Mouse (Mus musculus): ENCODE data around the gene Lgals12. TPM values are rescaled to one million over a fixed set of nuclear protein-coding genes. Genes with fewer than 3 reads are reported as not detected.
A peak's percentile ranks its signal among the peaks of the same experiment; 100 is the strongest.

Gene Lgals12
- polyA plus RNA-seq, 1 experiment from 2014 or later = 2.2 TPM

DNA sequence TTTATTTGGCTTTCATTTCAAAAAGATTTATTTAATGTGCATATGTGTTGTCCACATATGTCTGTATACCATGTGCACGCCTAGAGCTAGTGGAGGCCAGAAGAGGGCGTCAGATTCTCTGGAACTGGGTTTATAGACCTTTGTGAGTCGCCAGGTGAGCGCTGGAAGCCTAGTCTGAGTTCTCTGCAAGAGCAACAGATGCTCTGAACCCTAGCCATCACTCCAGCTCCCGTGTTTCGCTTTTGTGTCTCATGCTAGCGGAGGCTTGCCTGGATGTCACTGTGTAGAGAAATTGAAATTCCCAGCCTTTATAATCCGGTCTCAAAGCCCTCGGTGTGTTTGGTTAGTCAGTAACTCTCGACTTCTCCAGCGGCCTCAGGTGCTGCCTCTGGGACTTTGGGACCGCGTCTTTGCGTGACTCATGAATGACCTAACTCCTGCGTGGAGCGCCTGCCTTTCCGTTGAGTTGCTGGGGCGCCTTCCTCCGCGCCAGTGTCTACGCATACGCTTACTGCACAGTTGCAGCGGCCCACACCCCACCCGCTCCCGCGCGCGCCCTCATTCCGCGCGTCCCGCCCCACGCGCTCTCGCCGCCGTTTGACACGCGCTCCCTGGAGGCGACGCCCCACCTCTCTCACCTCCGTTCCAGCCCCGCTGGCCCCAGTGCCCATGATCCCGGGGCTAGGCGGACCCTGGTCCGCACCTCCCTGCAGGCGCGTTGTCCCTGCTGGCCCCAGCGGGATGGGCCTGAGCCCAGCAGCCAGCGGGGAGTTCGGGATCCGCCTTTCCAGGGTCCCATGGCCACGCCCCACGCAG, 5.2 kb upstream of the Lgals12 start, which contains the start of gene Hrasls5:
TSS of gene Hrasls5 (plus strand) at position 600 of the 816 bp plus-strand sequence.
- 3% methylated on average over 54 of the region's 54 CpGs for WGBS
- H3K9me3 ChIP-seq (ENCODE audit: control insufficient read depth, low read length) = no peaks in the 10 kb centered on the region
- no peaks in the 10 kb centered on the region for H3K36me3 ChIP-seq (ENCODE audit: control insufficient read depth, insufficient read depth, low read length)
- H3K27me3 ChIP-seq (ENCODE audit: control insufficient read depth, insufficient read depth, low read depth, low read length) = no peaks in the 10 kb centered on the region
- H3K4me3 ChIP-seq (ENCODE audit: low read length) = peak within 1 kb of the TSS; percentile 54
- peak within 1 kb of the TSS; percentile 83 for H3K4me2 ChIP-seq (ENCODE audit: low read depth, low read length)
- ATAC-seq (ENCODE audit: low read depth) = peak; percentile 42
- peak within 1 kb of the TSS; percentile 65 for H3K9ac ChIP-seq (ENCODE audit: low read length)
- H3K27ac ChIP-seq (ENCODE audit: low read length) = no peak within 1 kb of the TSS
- peaks cover 23% of the 10 kb centered on the region for H3K4me1 ChIP-seq (replicated peaks; ENCODE audit: control insufficient read depth, insufficient read depth, low read length)

DNA sequence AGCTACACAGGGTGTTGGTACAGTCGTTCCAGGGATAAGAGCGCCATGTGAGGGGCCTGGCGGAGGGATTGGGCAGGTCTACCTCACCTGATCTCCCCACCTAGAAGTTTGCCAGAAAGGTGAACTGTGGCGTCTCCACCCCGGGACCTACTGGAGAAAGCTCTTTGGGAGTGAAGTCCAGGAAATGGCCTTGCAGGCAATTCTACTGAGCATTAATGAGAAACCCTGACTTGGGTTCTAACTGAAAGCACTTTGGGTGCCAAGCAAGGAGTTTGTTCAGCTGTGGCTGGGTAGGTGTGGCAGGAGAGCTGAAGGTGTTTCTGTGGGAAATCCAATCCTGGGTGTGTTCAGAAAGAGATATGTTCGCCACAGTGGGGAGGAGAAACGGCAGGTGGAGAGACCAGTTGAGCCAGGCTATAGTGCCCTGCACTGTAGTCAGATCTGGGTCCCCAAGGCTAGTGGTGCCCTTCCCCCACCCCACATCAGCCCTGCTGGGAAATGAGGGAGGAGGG, 753 bp upstream of the Lgals12 start:
- Histone ChIP-seq H3K4me2 (ENCODE audit: low read depth, low read length) (0 out of 2 replicates have a peak overlapping the region, but pooled peaks have one; percentile 9), H3K9ac (ENCODE audit: low read length) (no peak overlapping the region), H3K36me3 (ENCODE audit: control insufficient read depth, insufficient read depth, low read length) (no peaks in the 10 kb centered on the region), H3K4me3 (ENCODE audit: low read length) (no peak overlapping the region), H3K27ac (ENCODE audit: low read length) (peak overlapping the region; percentile 93), H3K27me3 (ENCODE audit: control insufficient read depth, insufficient read depth, low read depth, low read length) (no peaks in the 10 kb centered on the region), H3K9me3 (ENCODE audit: control insufficient read depth, low read length) (no peaks in the 10 kb centered on the region), H3K4me1 (replicated peaks; ENCODE audit: control insufficient read depth, insufficient read depth, low read length) (peaks cover 27% of the 10 kb centered on the region)
- WGBS = 57% methylated on average over 7 of the region's 7 CpGs
- peak; percentile 55 for ATAC-seq (ENCODE audit: low read depth)

- H3K36me3 ChIP-seq (ENCODE audit: control insufficient read depth, insufficient read depth, low read length) = no peaks in the 10 kb centered on the region
- H3K4me3 ChIP-seq (ENCODE audit: low read length) = peak overlapping the region; percentile 34
- peak overlapping the region; percentile 93 for H3K27ac ChIP-seq (ENCODE audit: low read length)
- H3K4me2 ChIP-seq (ENCODE audit: low read depth, low read length) = peak overlapping the region; percentile 63
- H3K9ac ChIP-seq (ENCODE audit: low read length) = peak overlapping the region; percentile 45
- no peaks in the 10 kb centered on the region for H3K27me3 ChIP-seq (ENCODE audit: control insufficient read depth, insufficient read depth, low read depth, low read length)
- peaks cover 25% of the 10 kb centered on the region for H3K4me1 ChIP-seq (replicated peaks; ENCODE audit: control insufficient read depth, insufficient read depth, low read length)
- WGBS = 5% methylated on average over 15 of the region's 15 CpGs
- peak; percentile 78 for ATAC-seq (ENCODE audit: low read depth)
- no peaks in the 10 kb centered on the region for H3K9me3 ChIP-seq (ENCODE audit: control insufficient read depth, low read length)
These were observed 836 bp downstream of the Lgals12 start for GRCm38 (mm10) chr19:7605930-7606783.

DNA sequence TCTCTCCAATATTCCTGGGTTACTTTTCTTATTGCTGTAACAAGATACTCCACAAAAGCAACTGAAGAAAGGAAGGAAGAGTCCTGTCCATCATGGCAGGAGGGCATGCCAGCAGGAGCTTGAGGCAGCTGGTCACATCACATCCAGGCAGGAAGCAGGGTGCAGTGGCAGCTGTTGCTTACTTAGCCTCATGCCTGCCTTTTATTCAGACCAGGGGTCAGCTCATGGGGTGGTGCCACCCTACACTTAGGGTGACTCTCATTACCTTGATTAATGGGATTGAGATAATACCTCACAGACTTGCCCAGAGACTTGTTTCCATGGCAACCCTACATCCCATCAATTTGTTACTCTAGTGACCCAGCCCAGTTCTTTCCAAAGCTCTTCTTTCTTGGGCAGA, 2.0 kb downstream of the Lgals12 start:
- no peaks in the 10 kb centered on the region for H3K9me3 ChIP-seq (ENCODE audit: control insufficient read depth, low read length)
- H3K27ac ChIP-seq (ENCODE audit: low read length) = no peak overlapping the region
- no peaks in the 10 kb centered on the region for H3K27me3 ChIP-seq (ENCODE audit: control insufficient read depth, insufficient read depth, low read depth, low read length)
- no peak overlapping the region for H3K9ac ChIP-seq (ENCODE audit: low read length)
- no peaks in the 10 kb centered on the region for H3K36me3 ChIP-seq (ENCODE audit: control insufficient read depth, insufficient read depth, low read length)
- peaks cover 25% of the 10 kb centered on the region for H3K4me1 ChIP-seq (replicated peaks; ENCODE audit: control insufficient read depth, insufficient read depth, low read length)
- no peak for ATAC-seq (ENCODE audit: low read depth)
- no peak overlapping the region for H3K4me2 ChIP-seq (ENCODE audit: low read depth, low read length)
- no peak overlapping the region for H3K4me3 ChIP-seq (ENCODE audit: low read length)

DNA sequence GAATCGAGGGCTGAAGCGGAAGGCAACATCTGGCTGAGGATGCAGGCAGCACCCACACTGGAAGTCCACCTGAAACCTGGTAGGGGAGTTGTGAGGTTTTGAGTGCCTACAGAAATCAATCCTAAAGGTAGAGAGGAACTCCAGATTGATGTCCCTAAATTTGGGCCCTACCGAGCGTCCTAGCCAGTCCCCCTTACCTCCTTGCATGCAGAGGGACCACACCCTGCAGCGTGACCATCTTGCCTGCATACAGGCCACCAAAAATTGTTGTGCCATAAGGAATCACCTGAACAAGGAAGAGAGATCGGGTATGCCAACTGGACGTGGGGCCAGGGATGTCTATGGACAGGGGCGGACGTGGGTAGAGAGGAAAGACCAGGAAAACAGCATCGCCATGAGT, 2.9 kb downstream of the Lgals12 start:
- Histone ChIP-seq H3K27ac (ENCODE audit: low read length) (no peak overlapping the region), H3K36me3 (ENCODE audit: control insufficient read depth, insufficient read depth, low read length) (no peaks in the 10 kb centered on the region), H3K9me3 (ENCODE audit: control insufficient read depth, low read length) (no peaks in the 10 kb centered on the region), H3K9ac (ENCODE audit: low read length) (no peak overlapping the region), H3K4me1 (replicated peaks; ENCODE audit: control insufficient read depth, insufficient read depth, low read length) (peaks cover 25% of the 10 kb centered on the region), H3K4me2 (ENCODE audit: low read depth, low read length) (no peak overlapping the region), H3K27me3 (ENCODE audit: control insufficient read depth, insufficient read depth, low read depth, low read length) (no peaks in the 10 kb centered on the region), H3K4me3 (ENCODE audit: low read length) (no peak overlapping the region)
- 86% methylated on average over 10 of the region's 10 CpGs for WGBS
- ATAC-seq (ENCODE audit: low read depth) = no peak

- H3K9ac ChIP-seq (ENCODE audit: low read length) = no peak overlapping the region
- H3K4me3 ChIP-seq (ENCODE audit: low read length) = no peak overlapping the region
- H3K27me3 ChIP-seq (ENCODE audit: control insufficient read depth, insufficient read depth, low read depth, low read length) = no peaks in the 10 kb centered on the region
- no peak overlapping the region for H3K27ac ChIP-seq (ENCODE audit: low read length)
- whole genome bisulfite sequencing = 66% methylated on average over 4 of the region's 4 CpGs
- H3K4me1 ChIP-seq (replicated peaks; ENCODE audit: control insufficient read depth, insufficient read depth, low read length) = peaks cover 5% of the 10 kb centered on the region
- H3K36me3 ChIP-seq (ENCODE audit: control insufficient read depth, insufficient read depth, low read length) = no peaks in the 10 kb centered on the region
- no peaks in the 10 kb centered on the region for H3K9me3 ChIP-seq (ENCODE audit: control insufficient read depth, low read length)
- ATAC-seq (ENCODE audit: low read depth) = no peak
- H3K4me2 ChIP-seq (ENCODE audit: low read depth, low read length) = no peak overlapping the region
These were observed 5.4 kb downstream of the Lgals12 start for GRCm38 (mm10) chr19:7601551-7601950.

- Histone ChIP-seq H3K4me1 (replicated peaks; ENCODE audit: control insufficient read depth, insufficient read depth, low read length) (no peaks in the 10 kb centered on the region), H3K9ac (ENCODE audit: low read length) (no peak overlapping the region), H3K27me3 (ENCODE audit: control insufficient read depth, insufficient read depth, low read depth, low read length) (no peaks in the 10 kb centered on the region), H3K9me3 (ENCODE audit: control insufficient read depth, low read length) (no peaks in the 10 kb centered on the region), H3K36me3 (ENCODE audit: control insufficient read depth, insufficient read depth, low read length) (no peaks in the 10 kb centered on the region), H3K4me2 (ENCODE audit: low read depth, low read length) (no peak overlapping the region), H3K4me3 (ENCODE audit: low read length) (no peak overlapping the region), H3K27ac (ENCODE audit: low read length) (no peak overlapping the region)
- 24% methylated on average over 4 of the region's 4 CpGs for WGBS
- ATAC-seq (ENCODE audit: low read depth) = no peak
These were observed 8.5 kb downstream of the Lgals12 start for GRCm38 (mm10) chr19:7598481-7598880.

DNA sequence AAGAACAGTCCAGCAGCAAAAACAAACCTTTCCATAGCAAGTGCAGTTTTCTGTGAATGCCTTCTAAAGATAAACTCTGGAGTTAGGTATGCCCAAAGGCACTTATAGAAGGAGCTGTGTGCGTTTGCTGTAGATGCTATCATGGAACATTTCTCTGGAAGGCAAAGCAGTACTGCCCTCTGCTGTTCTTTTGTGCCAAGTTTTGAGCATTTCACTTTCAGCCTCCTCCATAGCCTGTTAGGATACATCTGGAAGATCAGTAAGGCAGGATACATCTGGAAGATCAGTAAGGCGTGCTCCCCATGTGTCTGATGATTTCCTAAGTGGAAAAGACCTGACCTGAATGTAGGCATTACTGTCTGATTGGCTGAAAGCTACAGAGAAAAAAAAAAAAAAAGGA, 11.5 kb downstream of the Lgals12 start:
- WGBS = 11% methylated on average over 2 of the region's 2 CpGs
- H3K4me3 ChIP-seq (ENCODE audit: low read length) = no peak overlapping the region
- no peaks in the 10 kb centered on the region for H3K36me3 ChIP-seq (ENCODE audit: control insufficient read depth, insufficient read depth, low read length)
- no peak overlapping the region for H3K4me2 ChIP-seq (ENCODE audit: low read depth, low read length)
- H3K9ac ChIP-seq (ENCODE audit: low read length) = no peak overlapping the region
- H3K27ac ChIP-seq (ENCODE audit: low read length) = no peak overlapping the region
- ATAC-seq (ENCODE audit: low read depth) = peak; percentile 60; the same call in 1 of the 2 replicates
- H3K4me1 ChIP-seq (replicated peaks; ENCODE audit: control insufficient read depth, insufficient read depth, low read length) = no peaks in the 10 kb centered on the region; the same call in 1 of the 2 replicates
- no peaks in the 10 kb centered on the region for H3K9me3 ChIP-seq (ENCODE audit: control insufficient read depth, low read length)
- no peaks in the 10 kb centered on the region for H3K27me3 ChIP-seq (ENCODE audit: control insufficient read depth, insufficient read depth, low read depth, low read length)

- WGBS = 28% methylated on average over 3 of the region's 3 CpGs
- no peak overlapping the region for H3K27ac ChIP-seq (ENCODE audit: low read length)
- H3K36me3 ChIP-seq (ENCODE audit: control insufficient read depth, insufficient read depth, low read length) = no peaks in the 10 kb centered on the region
- no peaks in the 10 kb centered on the region for H3K27me3 ChIP-seq (ENCODE audit: control insufficient read depth, insufficient read depth, low read depth, low read length)
- no peak overlapping the region for H3K4me2 ChIP-seq (ENCODE audit: low read depth, low read length)
- H3K9ac ChIP-seq (ENCODE audit: low read length) = no peak overlapping the region
- H3K9me3 ChIP-seq (ENCODE audit: control insufficient read depth, low read length) = no peaks in the 10 kb centered on the region
- ATAC-seq (ENCODE audit: low read depth) = peak; percentile 23; the same call in 1 of the 2 replicates
- H3K4me1 ChIP-seq (replicated peaks; ENCODE audit: control insufficient read depth, insufficient read depth, low read length) = no peaks in the 10 kb centered on the region; the same call in 1 of the 2 replicates
- H3K4me3 ChIP-seq (ENCODE audit: low read length) = no peak overlapping the region
These were observed 15.0 kb downstream of the Lgals12 start for GRCm38 (mm10) chr19:7592018-7592417.

All from lung, embryonic 16.5 days (tissue).